Mouse (Mus musculus): ENCODE results near the gene Ugdh.

GRCm38 (mm10) chr5:65469766-65470165 is 34.0 kb upstream of the Ugdh start:
- TF ChIP-seq CTCF (IDR thresholded peaks at IDR 0.05) (no peak), POLR2A (IDR thresholded peaks at IDR 0.05; ENCODE audit: insufficient read depth, low read depth, low read length) (no peak)
